Mouse (Mus musculus) frontal cortex, postnatal 25 days (tissue): ENCODE results near the gene Adcy1.

Experiments
- DNase-seq, 2 experiments: peaks; one replicate each; pipeline ENCODE4 v3.0.0; 2022; ENCODE audit warnings: low spot score in 2 of 2

Gene Adcy1

DNA sequence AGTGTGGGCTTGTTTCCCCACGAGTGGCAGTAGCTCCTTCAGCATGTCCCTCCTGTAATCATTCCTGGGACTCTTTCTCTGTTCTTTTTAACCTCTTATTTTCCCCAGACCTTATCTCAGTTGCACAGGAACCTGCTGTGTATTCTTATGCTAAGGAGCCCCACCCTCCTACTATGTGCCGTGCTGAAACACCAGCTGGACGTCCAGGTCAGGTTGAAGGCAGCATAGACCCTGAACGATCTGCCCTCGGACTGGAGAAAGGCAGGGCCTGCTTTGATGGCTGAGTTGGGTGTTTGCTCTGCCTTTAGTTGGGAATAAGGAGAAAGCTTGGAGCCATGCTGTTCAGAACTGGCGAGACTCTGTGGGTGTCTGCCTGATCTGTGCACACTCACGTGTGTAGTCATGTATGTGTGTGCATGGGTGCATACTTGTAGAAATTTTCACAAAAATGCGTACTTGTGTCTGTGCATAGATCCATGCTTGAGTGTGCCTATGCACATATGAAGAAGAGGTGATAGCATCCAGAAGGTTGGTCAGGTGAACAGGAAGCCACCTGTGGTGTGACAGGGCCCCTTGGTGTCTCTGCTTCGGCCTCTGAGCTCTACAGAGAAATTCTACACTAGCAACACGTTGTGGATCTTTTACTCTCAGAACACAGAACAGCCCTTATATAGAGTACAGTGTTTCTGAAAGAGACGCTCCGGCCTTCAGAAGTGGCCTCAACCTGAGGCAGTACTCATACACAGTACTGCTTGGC lies 5.4 kb downstream of the Adcy1 start:
- no peak for DNase-seq

- DNase-seq = no peak
Measured at GRCm38 (mm10) chr11:7069762-7070161, 6.5 kb downstream of the Adcy1 start.

DNA sequence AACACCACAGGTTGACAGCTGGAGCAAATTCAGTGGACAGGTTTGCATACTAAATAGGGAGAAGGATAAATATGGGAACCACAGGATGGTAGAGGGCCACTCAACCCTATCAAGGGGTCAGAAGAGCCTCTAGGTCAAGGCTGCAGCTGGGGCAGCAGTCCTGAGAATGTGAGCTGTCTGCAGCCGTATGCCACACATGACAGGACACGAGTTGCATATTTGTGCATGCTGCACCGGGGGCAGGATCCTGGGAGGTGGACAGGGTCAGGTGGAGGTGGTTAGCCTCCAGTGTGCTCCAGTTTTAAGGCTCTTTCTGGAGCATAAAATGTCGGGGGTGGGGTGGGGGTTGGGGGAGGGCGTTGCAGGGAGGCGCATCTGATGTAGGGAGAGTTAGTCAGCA lies 8.3 kb downstream of the Adcy1 start:
- no peak for DNase-seq

- no peak for DNase-seq
Measured at GRCm38 (mm10) chr11:7073556-7073955, 10.3 kb downstream of the Adcy1 start.

DNA sequence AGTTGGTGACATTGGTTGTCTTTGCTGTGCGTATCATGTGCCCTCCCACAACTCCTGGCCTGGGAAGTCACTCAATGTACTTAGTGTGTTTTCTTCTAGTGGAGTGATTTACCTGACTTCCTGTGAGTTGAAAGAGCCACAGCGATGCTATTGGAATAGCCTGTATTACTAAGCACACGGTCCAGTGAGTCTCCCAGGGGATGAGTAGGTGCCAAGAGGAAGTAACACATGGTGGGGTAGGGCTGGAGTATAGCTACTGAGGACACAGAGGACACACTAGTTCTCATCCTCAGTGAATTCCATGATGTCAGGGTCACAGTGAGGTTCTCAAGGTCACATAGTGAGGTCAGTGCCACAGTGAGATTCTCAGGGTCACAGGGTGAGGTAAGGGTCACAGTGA lies 13.2 kb downstream of the Adcy1 start:
- no peak for DNase-seq

DNA sequence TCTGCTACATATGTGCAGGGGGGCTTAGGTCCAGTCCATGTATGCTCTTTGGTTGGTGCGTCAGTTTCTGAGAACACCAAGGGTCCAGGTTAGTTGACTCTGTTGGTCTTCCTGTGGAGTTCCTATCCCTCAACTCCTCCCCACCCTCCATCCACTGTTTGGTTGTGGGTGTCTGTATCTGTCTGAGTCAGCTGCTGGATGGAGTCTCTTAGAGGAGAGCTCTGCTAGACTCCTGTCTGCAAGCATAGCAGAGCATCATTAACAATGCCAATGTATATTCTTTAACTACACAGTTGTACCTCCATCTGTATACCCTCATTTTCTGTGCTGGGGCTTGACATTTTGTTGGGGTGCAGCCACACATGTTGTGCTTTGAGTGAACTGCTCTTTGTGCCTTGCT lies 18.6 kb downstream of the Adcy1 start:
- no peak for DNase-seq

- DNase-seq = no peak
Measured at GRCm38 (mm10) chr11:7083911-7084310, 20.6 kb downstream of the Adcy1 start.

DNA sequence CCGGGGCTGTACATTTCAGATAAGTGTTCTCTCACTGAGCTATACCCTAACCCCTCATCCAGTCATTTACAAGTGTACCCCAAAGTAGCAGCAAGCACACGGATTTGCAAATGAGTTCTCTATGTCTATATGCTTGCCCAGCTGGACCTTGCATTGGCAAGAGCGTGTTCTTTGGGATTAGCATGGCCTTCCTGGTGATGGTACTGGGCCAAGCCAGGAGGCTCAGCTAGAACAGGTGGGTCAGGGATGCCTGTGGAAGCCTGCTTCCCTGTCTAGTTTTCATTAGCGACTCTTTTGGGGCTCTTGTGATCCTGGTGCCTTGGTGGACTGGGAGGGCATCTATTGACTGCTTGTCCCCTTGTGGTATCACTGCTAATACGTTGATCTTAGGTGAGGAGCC lies 21.9 kb downstream of the Adcy1 start:
- no peak for DNase-seq

DNA sequence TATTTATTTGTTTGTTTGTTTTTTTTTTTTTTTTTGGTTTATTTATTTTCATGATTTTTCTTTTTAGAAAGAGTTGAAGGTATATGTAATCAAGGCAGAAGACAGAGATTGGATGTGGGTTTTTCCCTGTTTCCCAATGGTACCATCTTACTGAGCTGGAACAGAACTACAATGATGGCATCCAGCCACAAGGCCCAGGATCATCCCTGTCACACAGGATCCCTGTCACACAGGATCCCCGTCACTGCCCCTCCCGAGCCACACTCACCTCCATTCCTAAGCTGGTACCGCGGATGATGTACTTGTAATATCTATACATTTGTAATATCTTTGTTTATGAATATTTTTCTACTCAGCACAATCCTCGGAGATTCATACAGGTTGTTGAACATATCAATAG lies 27.8 kb downstream of the Adcy1 start:
- no peak for DNase-seq

- no peak for DNase-seq
Measured at GRCm38 (mm10) chr11:7094844-7095243, 31.6 kb downstream of the Adcy1 start.

DNA sequence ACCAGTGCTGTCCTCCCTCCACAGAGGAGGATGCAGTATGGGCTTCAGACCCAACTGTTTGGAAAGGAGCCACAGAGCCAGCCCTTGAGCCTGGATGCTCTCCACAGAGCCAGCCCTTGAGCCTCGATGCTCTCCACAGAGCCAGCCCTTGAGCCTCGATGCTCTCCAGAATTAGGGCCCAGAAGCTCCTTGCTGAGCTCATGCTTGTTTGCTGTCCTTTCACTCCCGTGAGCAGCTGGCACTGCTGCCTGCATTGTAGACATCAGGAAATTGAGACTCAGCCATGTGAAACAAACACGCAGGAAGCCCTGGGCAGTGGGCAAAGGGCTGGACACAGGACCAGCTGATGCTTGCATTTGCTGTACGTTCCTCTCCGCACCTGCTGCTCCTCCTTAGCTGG lies 38.4 kb downstream of the Adcy1 start:
- DNase-seq = no peak

GRCm38 (mm10) chr11:7102256-7103194 lies 39.2 kb downstream of the Adcy1 start:
- DNase-seq = no peak

DNA sequence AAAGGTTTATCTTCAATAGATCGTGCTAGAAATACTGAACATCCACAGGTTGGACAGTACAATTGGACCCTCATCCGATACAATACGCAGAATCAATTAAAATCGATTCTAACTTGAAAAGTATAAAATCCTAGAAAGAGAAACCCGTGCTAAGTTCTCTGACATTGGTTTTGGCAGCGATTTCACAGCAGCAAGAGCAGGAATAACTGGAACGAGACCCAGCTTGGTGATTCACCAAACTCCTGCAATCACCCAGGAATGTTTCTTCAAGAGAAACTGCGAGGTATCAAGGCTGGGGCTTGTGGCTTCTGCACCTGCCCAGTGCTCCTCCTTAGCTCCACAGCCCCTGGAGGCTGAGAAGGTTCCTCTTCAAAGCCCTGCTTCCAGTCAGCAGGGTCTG lies 42.0 kb downstream of the Adcy1 start:
- no peak for DNase-seq

- DNase-seq = no peak
Measured at GRCm38 (mm10) chr11:7109131-7109530, 45.8 kb downstream of the Adcy1 start.

GRCm38 (mm10) chr11:7113046-7113445 lies 49.8 kb downstream of the Adcy1 start:
- no peak for DNase-seq

DNA sequence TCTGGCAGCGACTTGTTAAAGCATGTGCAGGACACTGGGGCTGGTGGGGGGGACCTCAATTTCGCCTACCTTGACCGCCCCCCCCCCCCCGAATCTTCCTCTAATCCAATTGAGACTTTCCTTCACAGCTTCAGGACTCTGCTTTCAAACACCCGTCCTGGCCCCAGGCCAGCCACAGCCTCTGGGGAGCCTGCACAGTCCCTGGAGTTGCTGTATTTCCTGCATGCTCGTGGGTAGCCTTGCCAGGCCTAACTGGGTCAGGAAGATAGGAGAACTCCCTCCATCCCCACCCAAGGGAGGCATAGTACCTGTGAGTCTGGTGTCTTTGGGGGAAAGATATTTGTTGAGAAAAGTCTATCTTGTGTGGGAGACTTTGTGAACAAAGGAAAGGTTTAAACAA lies 50.4 kb downstream of the Adcy1 start:
- DNase-seq = no peak

- no peak for DNase-seq
Measured at GRCm38 (mm10) chr11:7114312-7114711, 51.0 kb downstream of the Adcy1 start.

DNA sequence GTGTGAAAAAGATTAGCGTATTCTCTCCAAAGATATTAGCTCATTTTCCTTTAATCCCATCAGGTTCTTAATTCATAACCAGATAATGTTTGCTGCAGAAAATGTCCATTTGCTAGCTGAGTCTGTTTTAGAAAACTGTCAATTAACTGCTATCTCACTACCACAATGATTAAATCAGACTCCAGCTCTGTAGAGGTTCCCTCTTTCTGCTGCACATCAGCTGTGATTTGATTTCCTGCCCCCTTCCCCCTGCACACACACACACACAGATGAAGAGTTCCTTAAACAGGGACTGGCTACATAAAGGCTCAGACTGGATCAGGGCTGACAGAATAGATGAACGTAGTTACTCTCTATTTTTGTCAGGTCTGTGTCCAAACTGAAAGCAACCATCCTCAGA lies 53.4 kb downstream of the Adcy1 start:
- no peak for DNase-seq

DNA sequence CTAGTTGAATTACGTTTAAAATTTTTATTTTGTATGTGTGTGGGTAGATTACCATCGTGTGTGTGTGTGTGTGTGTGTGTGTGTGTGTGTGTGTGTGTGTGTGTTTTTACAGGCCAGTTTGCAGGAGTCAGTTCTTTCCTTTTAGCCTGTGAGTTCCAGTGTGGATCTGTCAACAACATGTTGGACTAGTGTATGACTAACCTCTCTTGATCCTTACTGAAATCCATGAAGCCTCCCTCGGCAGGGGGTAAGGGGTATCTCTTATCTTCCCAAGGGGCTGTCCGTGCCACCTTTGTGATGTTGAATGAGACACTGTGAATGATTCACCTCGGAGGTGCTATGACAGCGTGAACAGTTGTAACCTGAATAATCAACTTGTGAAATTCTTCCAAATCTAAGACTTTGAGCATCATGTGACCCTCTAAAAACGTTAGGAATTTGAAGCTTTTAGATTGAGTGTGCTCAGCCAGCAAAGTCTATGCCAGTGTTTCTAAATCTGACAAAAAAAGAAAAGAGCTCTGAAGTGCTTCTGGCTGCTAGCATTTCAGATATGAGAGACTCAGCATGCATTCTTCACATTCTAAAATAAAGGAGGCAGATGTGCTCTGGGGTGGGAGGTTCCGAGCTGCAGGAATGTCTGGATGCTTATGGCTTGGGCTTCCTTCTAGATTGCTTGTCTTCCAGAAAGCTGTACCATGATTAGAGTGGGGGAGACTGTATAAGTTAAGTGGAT lies 66.2 kb downstream of the Adcy1 start:
- DNase-seq = no peak

- DNase-seq = no peak
Measured at GRCm38 (mm10) chr11:7132736-7133387, 69.6 kb downstream of the Adcy1 start.

GRCm38 (mm10) chr11:7133736-7134135 lies 70.4 kb downstream of the Adcy1 start:
- no peak for DNase-seq

- DNase-seq = peak in 1 of 2 experiments; percentile 28
Measured at GRCm38 (mm10) chr11:7134319-7134718, 71.0 kb downstream of the Adcy1 start.
